Mouse (Mus musculus) bone marrow macrophage, adult 2 months (primary cell): Measurements from ENCODE around the gene Ipcef1.

Experiments used
- CTCF ChIP-seq: IDR thresholded peaks from 2 replicates; pipeline ENCODE4 v1.5.1; 2012; ENCODE audit warnings: low read depth, mild to moderate bottlenecking, low read length, moderate library complexity
- POLR2A ChIP-seq: IDR thresholded peaks from 2 replicates; pipeline ENCODE4 v1.6.1; 2012; ENCODE audit warnings: mild to moderate bottlenecking, low read depth, low read length, borderline replicate concordance

DNA sequence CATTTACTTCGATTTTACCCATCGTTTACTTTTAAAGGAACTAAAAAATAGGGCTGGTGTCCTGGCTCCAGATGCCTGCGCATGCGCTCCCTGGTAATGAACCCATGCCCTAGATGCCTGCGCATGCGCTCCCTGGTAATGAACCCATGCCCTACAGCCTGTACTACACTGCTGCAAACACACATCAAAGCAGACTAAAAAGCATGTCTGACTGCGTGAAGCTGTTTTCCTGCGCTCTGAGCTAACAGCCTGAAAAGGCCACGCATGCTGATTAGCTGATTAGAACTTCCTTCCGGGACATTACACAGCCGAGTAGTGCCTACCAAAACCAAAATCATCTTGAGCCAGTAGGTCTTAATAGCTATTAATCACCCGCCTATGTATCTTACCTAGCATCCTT is 16.7 kb downstream of the Ipcef1 start:
- TF ChIP-seq CTCF, result no peak
- TF ChIP-seq POLR2A, result no peak
